Mouse (Mus musculus) CH12.LX (cell line): ENCODE data around the gene Tanc2.

Experiments
- E2F4 ChIP-seq: IDR thresholded peaks from 2 replicates; pipeline ENCODE4 v1.6.1; 2011; ENCODE audit warnings: low read depth, low read length, improper control_type of control experiment; ENCODE audit not compliant: insufficient replicate concordance
- ELF1 ChIP-seq: IDR thresholded peaks from 2 replicates; pipeline ENCODE4 v1.6.1; 2014; ENCODE audit warnings: low read depth, mild to moderate bottlenecking, inconsistent platforms, low read length, improper control_type of control experiment
- POLR2A ChIP-seq: IDR thresholded peaks from 2 replicates; pipeline ENCODE4 v1.6.1; 2011; ENCODE audit warnings: low read depth, mild to moderate bottlenecking, improper control_type of control experiment, low read length

DNA sequence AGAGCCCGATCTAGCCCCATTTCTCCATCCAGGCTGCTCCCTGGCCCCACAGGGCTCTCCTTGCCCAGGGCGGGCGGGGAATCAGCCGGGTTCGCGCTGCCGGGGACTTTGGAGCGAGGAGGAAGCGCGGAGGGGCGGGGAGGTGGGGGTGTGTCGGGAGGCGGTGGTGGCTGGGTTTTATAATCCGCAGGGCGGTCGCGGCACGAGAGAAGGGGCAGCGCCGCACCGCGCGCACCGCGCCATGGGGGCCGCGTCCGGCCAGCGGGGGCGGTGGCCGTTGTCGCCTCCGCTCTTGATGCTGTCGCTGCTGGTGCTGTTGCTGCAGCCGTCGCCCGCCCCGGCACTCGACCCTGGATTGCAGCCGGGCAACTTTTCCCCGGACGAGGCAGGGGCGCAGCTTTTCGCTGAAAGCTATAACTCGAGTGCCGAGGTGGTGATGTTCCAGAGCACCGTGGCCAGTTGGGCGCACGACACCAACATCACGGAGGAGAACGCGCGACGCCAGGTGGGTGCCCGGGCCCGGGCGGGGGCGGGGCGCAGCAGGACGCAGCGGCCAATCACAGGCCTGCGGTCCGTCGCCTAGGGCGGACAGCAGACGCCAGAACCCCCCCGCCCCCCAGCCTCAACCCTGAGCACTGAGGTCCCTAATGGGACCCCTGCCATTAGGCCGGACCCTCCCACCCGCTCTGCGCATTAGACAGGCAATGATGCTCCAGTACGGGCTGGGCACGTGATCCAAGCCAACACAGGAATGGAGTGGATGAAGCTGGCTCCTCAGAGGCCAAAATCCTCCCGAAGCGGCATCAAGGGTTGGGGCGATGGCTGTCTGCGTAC, 378.2 kb downstream of the Tanc2 start, which contains the start of gene Ace:
- no peak for TF ChIP-seq POLR2A
- no peak for TF ChIP-seq ELF1
- no peak for TF ChIP-seq E2F4
